Mouse (Mus musculus): ENCODE data around the gene Slc51b. TPM values are rescaled to one million over a fixed set of nuclear protein-coding genes. Genes with fewer than 3 reads are reported as not detected.
A peak's percentile ranks its signal among the peaks of the same experiment; 100 is the strongest.

The Slc51b gene
- polyA plus RNA-seq (2012; rRNA removed): not detected in 2 replicates

DNA sequence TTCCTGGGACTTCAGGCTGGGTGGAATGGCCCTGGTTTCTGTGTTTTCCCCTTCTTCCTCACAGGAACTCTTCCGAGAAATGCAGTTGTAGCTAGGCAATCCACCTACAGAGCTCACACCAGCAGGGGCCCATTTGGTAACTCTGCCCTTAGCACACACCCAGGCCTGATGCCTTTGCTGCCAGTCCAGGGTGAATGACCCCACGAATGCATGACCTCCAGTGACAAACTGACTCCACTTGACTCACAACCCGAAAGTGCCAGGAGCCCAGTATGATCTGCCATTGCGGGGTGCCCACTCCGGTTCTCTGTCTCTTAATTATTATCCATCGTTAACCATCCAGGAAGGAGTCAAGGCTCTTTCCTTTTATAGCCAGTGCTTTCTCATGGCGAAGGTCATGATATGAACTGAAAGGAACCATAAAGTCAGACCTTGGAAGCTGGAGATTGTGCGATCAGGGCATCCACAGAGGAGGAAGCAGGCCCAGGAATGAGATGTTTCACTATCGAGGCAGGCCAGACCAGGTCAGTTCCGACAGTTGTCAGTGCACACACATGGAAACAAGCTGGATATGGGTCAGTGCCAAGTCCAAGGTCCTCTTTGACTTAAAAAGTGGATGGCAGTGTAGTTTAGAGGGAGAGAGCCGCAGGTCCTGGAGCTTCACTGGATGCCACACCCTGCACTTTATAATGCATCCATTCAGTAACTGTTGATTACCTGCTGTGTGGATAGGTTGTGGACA is at the start of gene Slc51b:
Gene Slc51b, minus strand, starts transcription at position 196 of the 742 bp plus-strand sequence.
- DNase-seq (ENCODE audit: extremely low spot score in 1 of 2, low spot score in 1 of 2): no peak

DNA sequence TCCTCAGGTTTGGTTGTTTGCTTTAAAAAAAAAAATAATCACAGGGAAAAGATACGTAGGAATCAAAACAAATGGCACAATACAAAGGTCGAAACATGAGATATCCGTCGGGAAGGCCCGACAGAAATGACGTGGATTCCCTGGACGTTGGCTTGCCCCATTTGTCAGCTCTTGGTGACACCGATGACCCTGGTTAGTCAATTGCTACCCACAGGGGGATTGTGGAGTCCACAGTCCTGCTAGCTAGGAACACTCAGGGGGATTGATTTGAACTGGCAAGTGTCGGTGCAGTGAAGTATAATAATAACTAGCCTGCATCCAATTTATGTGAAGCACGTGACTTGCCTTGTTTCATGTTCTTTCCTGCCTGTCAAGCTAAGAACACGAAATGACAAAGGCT is 44.9 kb upstream of the Slc51b start:
- no peak for DNase-seq (ENCODE audit: extremely low spot score in 1 of 2, low spot score in 1 of 2)

DNA sequence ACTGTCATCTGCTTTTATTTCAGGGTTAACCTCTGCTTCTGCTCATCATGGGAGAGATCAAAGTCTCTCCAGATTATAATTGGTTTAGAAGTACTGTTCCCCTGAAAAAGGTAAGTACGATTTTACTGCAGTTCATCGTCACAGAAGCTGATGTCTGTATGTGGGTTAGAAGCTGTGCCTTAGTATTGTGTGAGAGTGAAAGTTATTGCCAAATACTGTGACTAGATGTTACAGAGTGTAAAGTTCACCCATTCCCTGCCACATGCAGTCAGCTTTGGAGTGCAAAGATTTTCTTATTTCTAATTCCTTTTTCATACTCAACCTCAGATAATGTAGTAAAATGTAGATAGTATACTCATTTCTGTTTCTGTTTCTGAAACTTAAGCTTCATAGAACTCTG is 42.5 kb upstream of the Slc51b start:
- DNase-seq (ENCODE audit: extremely low spot score in 1 of 2, low spot score in 1 of 2): no peak

DNA sequence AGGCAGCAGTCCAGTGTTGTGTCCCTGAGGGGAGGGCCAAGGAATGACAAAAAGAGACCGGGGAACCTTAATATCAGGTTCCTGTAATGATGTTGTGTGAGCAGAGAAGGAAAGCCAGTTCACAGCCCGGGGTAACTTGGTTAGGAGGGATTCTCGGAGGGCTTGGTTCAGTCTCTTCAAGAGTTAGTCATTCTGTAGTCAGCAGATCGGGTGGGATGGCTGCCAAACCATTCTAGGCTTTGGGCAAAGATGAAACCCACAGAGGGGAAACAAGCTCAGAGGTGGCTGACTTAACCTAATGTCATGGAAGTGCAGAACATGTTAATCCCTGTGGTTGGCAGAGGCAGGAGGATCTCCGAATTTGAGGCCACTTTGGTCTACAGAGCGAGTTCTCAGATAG is 41.4 kb upstream of the Slc51b start:
- DNase-seq (ENCODE audit: extremely low spot score in 1 of 2, low spot score in 1 of 2): peak in 1 of 2 experiments; percentile 31

DNA sequence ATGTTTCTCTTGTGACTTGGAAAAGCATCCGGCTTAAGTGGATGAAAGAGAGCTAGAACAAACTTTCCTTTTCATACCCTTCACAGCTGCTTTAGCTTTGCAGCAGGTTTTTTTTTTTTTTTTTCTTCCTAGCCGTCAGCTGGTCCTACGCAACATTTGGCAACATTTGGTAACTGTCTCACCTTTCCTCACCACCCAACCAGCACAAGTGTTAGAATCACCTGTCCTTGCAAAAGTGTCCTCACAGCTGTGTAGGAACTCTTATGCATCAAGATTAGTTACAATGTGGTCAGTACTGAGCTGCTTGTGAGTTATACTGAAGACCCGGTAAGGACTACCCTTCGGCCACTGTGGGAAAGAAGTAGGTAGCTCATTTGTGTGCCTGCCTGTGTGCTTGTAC is 39.8 kb upstream of the Slc51b start:
- no peak for DNase-seq (ENCODE audit: extremely low spot score in 1 of 2, low spot score in 1 of 2)

DNA sequence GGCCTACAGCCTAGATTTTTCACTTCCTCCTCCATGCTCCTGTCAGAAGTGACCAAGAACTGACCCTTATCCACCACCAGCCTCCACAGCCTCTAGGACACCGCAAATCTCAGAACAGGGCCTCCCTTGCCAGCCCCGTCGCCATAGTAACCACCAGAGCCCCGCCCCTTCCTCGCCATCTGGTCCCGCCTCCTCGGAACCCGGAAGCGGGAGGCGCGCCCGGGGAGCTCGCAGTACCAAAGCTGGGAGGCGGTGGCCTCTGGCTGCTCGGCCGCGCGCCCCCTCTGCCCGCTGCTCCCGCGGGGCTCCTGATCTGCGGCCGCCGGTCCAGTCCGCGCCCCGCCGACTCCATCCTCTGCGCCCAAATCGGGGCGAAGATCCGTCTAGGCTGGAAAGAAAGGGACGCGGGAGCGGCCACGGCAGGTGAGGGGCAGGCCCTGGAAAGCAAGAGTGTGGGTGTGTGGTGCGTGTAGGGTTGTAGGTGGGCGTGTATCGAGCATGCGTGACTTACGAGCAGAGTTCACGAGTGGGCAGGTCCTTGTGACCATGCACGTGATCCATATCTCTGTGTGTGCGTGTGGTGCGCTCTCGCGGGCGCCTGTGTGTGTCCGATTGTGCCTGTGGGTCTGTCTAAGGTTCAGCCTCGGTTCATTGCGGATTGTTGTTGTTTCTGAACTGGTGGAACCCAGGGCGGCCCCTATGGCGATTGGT is 38.1 kb upstream of the Slc51b start, which contains the start of gene Spg21:
Gene Spg21, plus strand, starts transcription at position 216 of the 711 bp plus-strand sequence.
- peak; percentile 85 to 96 for DNase-seq (ENCODE audit: extremely low spot score in 1 of 2, low spot score in 1 of 2)

DNA sequence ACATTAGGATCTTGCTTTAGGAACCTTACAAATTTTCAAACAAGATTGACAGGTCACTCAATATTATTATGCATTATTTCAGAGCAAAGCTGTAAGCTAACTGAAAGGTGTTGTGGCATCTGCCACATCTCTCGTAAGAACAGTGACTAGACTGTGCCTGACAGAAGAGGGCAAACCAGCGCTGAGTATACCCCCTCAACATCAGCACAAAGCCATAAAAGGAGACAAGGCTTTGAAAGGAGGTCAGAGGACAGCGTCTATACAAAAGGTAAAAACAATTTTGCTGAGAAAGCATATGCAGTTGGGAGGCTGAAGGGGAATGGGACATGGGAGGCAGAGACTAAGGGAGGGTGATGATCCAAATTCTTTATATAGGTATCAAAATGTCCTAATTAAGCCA is 37.4 kb upstream of the Slc51b start:
- DNase-seq (ENCODE audit: extremely low spot score in 1 of 2, low spot score in 1 of 2): peak in 1 of 2 experiments; percentile 15

DNA sequence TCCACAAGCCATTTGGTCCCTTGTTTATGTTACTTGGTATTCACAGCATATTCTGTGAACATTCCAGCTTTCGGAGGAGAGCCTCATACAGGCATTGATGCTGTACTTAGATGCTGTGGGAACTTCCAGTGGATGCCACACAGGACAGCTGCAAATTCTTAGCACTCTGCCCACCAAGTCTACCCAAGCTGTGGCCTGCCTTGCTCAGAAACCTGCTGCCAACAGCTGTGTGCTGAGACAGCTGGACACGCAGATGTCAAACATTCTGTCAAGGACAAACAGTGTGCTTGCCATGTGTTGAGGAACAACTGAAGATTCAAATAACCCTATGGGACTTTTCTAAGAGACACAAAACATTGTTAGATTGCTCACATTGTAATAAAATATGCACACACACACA is 36.2 kb upstream of the Slc51b start:
- no peak for DNase-seq (ENCODE audit: extremely low spot score in 1 of 2, low spot score in 1 of 2)

DNA sequence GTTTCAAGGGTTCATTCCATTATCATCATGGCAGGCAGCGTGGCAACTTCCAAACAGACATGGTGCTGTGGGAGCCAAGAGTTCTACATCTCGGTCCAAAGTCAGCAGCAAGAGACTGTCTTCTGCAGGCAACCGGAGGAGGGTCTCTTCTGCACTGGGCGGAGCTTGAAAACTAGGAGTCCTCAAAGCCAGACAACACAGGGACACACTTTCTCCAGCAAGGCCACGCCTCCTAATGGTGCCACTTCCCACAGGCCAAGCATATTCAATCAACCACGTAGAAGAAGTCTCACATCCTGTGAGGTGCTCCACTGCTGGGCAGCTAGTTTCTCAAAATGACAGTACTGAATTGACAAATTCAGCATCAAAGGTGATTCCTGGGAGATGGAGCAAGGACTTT is 25.2 kb upstream of the Slc51b start:
- DNase-seq (ENCODE audit: extremely low spot score in 1 of 2, low spot score in 1 of 2): no peak

DNA sequence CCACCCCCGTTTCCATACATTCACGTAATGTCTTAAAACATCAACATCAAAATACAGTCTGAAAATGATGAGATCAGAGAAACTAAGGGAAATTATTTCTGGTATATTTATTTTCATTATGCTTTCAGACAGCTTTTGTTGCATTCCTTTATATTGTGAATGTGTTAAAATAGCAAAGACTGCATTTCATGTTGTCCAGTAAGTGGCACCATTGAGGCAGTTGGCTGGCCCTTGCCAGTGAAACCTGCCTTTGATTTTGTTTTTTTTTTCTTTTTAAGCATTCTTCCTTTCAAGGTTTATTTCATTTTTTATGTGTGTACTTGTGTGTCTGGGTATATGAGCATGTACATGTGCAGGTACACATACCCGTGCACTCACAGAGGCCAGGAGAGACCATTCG is 21.9 kb upstream of the Slc51b start:
- DNase-seq (ENCODE audit: extremely low spot score in 1 of 2, low spot score in 1 of 2): no peak

DNA sequence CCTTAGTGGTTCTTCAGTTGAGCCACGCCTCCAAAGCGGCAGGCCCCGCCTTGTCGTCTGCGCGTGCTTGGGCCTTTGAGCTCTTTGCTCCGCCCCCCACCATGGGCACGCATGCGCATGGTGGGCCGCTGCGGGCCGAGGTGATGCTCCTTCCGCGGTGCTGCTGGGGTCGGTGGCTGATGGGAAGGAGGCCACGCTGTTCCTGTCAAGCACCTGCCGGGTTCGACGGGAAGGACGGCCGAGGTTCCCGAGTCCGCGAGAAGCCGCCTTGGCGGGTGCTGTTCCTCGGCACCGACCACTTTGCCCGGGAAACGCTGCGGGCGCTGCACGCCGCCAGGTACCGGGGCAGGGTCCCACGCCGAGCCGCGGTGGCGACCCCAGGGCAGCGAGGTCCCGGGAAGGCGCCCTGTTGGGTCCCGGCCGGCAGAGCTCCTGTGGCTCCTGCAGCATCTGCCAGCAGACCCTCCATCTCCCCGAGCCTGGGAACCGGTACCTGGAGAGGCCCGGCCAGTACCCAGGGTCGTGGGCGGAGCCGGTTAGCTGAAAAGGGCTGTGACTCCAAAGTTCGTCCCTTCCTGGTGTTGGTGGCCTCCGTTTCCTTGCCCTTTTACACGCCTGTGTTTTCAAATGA is 13.0 kb upstream of the Slc51b start, which contains the start of gene Mtfmt:
Gene Mtfmt, plus strand, starts transcription at position 112 of the 631 bp plus-strand sequence.
- DNase-seq (ENCODE audit: extremely low spot score in 1 of 2, low spot score in 1 of 2): peak; percentile 75 to 92

DNA sequence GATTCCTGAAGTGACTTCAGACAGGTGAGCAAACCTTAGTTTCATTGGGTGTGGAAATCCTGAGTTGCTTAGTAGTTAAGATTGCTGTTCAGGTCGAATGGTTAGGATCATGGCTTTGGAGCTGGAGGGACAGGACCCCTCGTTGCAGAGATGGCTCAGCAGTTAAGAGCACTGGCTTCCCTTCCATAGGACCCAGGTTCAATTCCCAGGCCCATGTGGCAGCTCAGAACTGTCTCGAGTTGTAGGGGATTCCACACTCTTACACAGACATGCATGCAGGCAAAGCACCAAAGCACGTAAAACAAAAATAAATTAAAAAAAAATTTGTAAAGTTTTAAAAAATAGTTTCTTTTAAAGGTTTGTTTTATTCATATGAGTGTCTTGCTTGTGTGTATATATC is 12.5 kb upstream of the Slc51b start:
- DNase-seq (ENCODE audit: extremely low spot score in 1 of 2, low spot score in 1 of 2): no peak

DNA sequence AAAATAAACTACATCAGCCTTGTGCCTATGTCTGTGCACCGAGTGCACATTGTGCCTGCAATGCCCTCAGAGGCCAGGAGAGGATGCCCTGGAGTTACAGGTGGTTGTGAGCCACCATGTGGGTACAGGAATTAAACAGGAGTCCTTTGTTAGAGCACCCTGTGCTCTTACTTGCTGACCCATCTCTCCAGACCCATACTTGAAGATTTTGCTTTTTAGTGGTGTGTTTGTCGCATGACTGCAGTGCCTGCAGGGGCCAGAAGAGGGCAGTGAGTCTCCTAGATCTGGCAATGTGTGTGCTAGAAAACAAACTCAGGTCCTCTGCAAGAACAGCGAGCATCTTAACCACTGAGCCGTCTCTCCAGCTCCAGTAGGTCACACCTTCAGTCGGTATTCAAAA is 11.4 kb upstream of the Slc51b start:
- DNase-seq (ENCODE audit: extremely low spot score in 1 of 2, low spot score in 1 of 2): peak in 1 of 2 experiments; percentile 42

DNA sequence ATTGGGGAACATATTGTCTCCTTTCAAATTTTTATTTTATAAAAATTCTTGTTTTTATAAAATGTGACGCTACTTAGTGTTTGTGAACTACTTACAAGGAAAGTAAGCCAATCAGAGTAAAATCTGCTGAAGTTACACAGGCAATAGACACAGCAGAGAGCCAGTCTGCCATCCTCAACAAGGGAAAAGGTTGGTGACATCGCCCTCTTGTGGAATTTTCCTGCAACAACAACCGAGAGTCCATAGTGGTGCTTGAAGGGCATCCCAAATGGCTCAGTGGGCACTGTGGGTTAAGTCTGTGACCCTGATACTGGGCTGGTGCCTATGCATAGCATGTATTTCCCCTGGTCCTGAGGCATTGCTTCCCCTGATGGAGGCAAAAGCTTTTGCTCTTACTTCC is 9.5 kb upstream of the Slc51b start:
- peak; percentile 72 to 97 for DNase-seq (ENCODE audit: extremely low spot score in 1 of 2, low spot score in 1 of 2)

DNA sequence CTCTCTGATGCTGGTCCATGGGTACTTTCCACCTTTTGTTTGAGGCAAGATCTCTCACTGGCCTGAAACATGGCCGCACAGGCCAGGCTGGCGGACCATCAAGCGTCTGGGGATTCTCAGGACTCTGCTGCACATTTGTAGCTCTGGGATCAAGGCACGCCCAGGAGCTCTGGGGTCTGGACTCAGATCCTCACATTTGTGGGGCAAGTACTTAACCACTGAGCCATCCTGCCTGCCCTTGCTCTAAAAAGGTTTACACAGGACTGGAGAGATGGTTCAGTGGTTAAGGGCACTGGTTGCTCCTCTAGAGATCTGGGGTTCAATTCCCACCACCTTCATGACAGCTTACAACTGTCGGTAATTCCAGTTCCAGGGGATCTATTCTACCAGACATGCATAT is 8.2 kb upstream of the Slc51b start:
- DNase-seq (ENCODE audit: extremely low spot score in 1 of 2, low spot score in 1 of 2): no peak

DNA sequence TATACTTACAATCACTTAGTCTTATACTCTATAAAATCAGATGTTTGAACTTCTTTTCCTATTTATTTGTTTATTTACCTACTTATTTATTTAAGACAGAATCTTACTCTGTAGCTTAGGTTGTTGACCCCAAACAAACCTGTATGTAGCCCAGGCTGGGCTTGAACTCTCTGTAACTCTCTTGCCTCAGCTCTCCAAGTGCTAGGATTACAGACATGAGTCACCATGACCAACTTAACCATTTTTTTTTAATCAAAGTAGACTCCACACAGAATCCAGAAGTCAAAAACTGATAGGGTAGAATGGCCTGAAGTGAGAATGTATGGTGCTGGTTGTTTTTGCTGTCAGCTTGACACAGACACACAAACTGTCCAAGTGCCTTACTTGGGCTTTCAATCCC is 7.6 kb upstream of the Slc51b start:
- DNase-seq (ENCODE audit: extremely low spot score in 1 of 2, low spot score in 1 of 2): no peak

DNA sequence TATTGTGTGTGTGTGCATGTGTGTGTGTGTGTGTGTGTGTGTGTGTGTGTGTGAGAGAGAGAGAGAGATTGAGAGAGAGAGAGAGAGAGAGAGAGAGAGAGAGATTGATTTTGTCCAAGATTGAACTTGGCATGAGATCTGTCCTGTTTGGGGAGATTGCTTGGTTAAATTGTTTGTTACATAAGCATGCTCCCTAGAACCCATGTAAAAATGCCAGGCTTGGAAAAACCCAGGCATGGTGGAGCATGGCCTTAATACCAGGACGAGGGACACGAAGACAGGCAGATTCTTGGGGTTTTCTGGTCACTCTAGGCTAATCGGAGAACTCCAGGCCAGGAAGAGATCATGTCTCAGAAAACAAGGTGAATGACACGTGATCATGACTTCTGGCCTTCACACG is 5.2 kb upstream of the Slc51b start:
- DNase-seq (ENCODE audit: extremely low spot score in 1 of 2, low spot score in 1 of 2): no peak

DNA sequence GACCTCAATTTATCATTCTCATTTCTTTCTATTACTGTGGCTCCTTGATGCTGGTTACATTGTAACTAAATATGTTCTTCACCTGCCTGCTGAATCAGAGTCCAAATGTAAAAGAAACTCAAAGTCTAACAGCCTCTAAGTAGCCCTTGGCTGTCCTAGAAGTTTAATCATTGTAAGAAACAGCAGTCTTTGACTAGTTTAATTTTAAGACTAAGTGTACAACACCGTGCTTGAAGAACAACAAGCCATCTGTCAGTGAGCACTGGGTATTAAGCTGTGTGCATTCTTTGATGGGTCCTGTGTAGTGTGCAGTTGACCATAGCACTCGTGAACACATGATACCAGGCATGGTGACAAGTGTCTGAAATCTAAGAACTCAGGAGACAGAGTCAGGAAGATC is 4.8 kb upstream of the Slc51b start:
- no peak for DNase-seq (ENCODE audit: extremely low spot score in 1 of 2, low spot score in 1 of 2)

DNA sequence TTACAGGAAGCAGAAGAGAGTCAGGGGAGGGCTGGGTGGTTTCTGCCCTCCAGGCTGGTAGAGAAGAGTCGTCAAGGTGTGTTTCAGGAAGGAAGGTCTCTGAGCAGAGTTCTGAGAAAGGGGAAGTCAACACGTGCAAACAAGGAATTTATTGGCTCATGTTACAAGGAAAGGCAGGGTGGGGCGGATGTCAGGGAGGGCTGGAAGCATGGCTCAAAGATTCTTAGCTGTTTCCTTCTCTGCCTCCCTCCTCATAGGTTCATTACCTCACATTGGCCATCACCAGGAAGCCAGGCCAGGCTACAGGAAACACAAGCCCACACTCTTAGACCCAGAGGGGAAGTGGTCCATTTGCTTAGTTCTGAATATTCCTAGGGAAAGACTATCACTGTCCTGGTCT is 1.6 kb upstream of the Slc51b start:
- DNase-seq (ENCODE audit: extremely low spot score in 1 of 2, low spot score in 1 of 2): no peak

DNA sequence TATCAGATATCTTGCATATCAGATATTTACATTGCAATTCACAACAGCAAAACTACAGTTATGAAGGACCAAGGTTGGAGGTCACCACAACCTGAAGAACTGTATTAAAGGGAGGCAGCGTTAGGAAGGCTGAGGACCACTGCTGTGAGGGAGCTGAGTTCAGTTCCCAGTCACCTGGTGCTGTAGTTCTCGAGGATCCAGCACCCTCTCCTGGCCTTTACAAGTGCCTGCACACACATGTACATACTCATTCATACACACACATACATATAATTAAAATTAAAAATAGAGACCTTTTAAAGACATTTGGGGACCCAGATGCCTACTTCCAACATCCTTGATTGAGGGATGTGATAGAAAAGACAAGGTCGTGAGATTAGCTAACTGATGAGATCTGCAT is 3.1 kb downstream of the Slc51b start:
- no peak for DNase-seq (ENCODE audit: extremely low spot score in 1 of 2, low spot score in 1 of 2)

DNA sequence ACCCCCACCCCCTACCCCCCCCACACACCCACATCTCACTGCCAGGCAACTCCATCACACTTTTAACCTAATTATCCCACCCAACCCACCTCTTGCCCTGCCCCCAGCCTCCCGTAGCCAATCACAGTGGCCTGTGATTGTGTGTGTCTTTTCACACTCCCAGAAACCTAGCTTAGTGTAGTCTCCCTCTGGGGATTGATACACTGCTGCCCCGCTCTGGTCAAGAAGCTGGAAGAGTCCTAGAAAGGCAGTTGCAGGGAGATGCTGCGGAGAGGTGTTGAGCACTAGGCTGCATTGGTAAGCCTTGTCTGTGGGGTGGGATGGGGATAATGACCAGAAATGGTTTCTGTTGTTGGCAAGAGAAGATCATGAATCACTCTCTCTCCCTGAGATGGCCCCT is 5.0 kb downstream of the Slc51b start:
- no peak for DNase-seq (ENCODE audit: extremely low spot score in 1 of 2, low spot score in 1 of 2)

DNA sequence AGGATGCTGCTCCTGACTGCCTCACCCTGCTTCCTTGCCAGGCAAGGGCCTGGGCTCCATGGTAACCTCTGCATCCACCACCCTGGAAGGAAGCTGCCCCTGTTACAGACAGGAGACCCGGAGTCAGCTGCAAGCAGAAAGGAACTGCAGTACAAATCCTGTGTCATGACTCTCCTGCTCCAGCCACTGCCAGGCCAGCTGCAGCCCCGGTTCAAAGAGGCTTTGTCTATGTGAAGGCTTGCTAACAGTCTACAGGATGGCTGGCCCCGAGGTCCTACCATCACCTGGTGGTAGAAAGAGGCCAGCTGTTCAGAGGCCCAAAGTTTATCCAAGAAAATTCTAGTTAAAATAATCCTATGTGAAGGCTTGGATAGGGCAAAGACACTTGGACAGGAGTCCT is 11.4 kb downstream of the Slc51b start:
- DNase-seq (ENCODE audit: extremely low spot score in 1 of 2, low spot score in 1 of 2): no peak
